Mouse (Mus musculus) hindbrain, embryonic 11.5 days (tissue): ENCODE measurements at regions not wholly inside any gene's neighbourhood (a gene's known extent, or its start where the extent isn't known, plus 50 kb on each side); places are given as distances from the start of the nearest gene placed in this dataset.

Source experiments
- ATAC-seq: fragments of 200-750 bp; cut with Nextera tagmentation; 2 replicates; pipeline ENCODE4 v1.8.0; 2017; ENCODE audit warnings: mild to moderate bottlenecking, moderate TSS enrichment, moderate library complexity; ENCODE audit not compliant: low FRiP score
- DNase-seq: peaks from one replicate; pipeline ENCODE4 v3.0.0-alpha.2; 2015; ENCODE audit warnings: low spot score
- H3K27ac ChIP-seq: fragments of 300-500 bp; sonication (generic); 2 replicates; pipeline ENCODE4 v1.5.1; 2014; ENCODE audit warnings: mild to moderate bottlenecking, low read depth, low read length
- H3K27me3 ChIP-seq: fragments of 300-500 bp; sonication (generic); 2 replicates; pipeline ENCODE4 v1.6.1; 2014; ENCODE audit warnings: mild to moderate bottlenecking, low read length, moderate library complexity, mixed read lengths; ENCODE audit not compliant: control insufficient read depth, insufficient read depth
- H3K36me3 ChIP-seq: fragments of 300-500 bp; sonication (generic); 2 replicates; pipeline ENCODE4 v1.6.1; 2014; ENCODE audit warnings: mild to moderate bottlenecking, low read length, moderate library complexity, mixed read lengths; ENCODE audit not compliant: control insufficient read depth, insufficient read depth
- H3K4me1 ChIP-seq: fragments of 300-500 bp; sonication (generic); replicated peaks from 2 replicates; pipeline ENCODE4 v1.6.1; 2014; ENCODE audit warnings: low read length, mixed read lengths; ENCODE audit not compliant: control insufficient read depth, insufficient read depth
- H3K4me2 ChIP-seq: fragments of 300-500 bp; sonication (generic); replicated peaks from 2 replicates; pipeline ENCODE4 v1.6.1; 2014; ENCODE audit warnings: mild to moderate bottlenecking, low read depth, low read length
- H3K4me3 ChIP-seq: fragments of 300-500 bp; sonication (generic); 2 replicates; pipeline ENCODE4 v1.5.1; 2014; ENCODE audit warnings: low read depth, low read length
- H3K9ac ChIP-seq: fragments of 300-500 bp; sonication (generic); 2 replicates; pipeline ENCODE4 v1.6.1; 2014; ENCODE audit warnings: low read depth, low read length
- H3K9me3 ChIP-seq: fragments of 300-500 bp; sonication (generic); 2 replicates; pipeline ENCODE4 v1.6.1; 2016; ENCODE audit warnings: low read length; ENCODE audit not compliant: control insufficient read depth
- WGBS: fragments of 180-500 bp; shearing (Covaris S2); extraction: QIAGEN DNeasy Blood & Tissue Kit; methylation state at CpG from one replicate; pipeline ENCODE4 v1.1.7; 2014; 5-methylcytosine and 5-hydroxymethylcytosine counted together

DNA sequence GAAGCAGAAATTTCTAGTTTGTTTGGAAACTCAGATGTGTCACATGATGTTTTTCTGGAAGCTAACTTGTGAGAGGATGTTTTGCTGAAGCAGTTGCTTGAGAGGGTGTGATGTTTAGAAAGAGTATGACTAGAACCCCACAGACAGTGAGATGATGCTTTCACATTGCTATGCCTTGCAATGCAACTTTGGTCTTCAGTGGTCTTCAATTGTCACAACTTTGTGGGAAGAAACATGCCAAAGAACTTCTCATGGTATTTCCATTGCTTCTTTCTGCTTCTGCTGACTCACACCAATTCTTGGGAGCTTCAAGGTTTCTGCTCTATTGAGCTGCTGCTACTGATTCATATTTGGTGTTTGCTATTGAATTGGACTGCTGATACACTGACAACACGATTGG lies 365.3 kb upstream of the Tmem229a start:
- 76% methylated on average over 1 of the region's 1 CpGs for WGBS
- H3K4me2 ChIP-seq = no peak overlapping the region
- ATAC-seq = no peak

GRCm38 (mm10) chr6:25320291-25320844 lies 364.3 kb upstream of the Tmem229a start:
- WGBS = 89% methylated on average over 6 of the region's 6 CpGs
- ATAC-seq = no peak
- Histone ChIP-seq H3K27ac (no peak overlapping the region), H3K9ac (no peak overlapping the region), H3K4me1 (no peaks in the 10 kb centered on the region), H3K27me3 (no peaks in the 10 kb centered on the region), H3K9me3 (no peaks in the 10 kb centered on the region), H3K4me2 (no peak overlapping the region), H3K4me3 (no peak overlapping the region), H3K36me3 (no peaks in the 10 kb centered on the region)
- no peak for DNase-seq

More for the DNA sequence above, 365.3 kb upstream of the Tmem229a start:
- Histone ChIP-seq H3K9ac (no peak overlapping the region), H3K4me1 (no peaks in the 10 kb centered on the region), H3K36me3 (no peaks in the 10 kb centered on the region), H3K27me3 (no peaks in the 10 kb centered on the region), H3K9me3 (no peaks in the 10 kb centered on the region), H3K27ac (no peak overlapping the region), H3K4me3 (no peak overlapping the region)
- DNase-seq = no peak

DNA sequence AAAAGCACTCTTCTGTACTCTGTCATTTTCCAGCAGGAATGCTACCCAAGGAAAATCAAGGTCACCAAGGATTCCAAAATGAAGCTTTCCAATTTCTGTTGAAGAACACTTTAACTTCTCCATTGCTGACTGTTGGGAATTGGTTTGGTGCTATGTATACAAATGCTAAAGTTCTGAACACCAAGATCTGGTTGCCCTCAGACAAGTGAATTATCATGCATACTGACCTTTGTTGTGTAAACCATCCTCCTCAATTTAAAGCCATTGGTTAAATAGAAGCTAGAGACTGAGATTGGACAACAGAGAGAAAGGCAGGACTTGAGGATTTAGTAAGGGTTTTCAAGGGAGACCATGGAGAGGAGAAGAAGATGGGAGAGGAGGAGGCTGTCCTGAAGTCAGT lies 351.4 kb upstream of the Tmem229a start:
- Histone ChIP-seq H3K27me3 (no peaks in the 10 kb centered on the region), H3K9ac (no peak overlapping the region), H3K4me3 (no peak overlapping the region), H3K27ac (no peak overlapping the region), H3K4me1 (no peaks in the 10 kb centered on the region), H3K36me3 (no peaks in the 10 kb centered on the region), H3K4me2 (no peak overlapping the region), H3K9me3 (no peaks in the 10 kb centered on the region)
- ATAC-seq (no peak), DNase-seq (no peak)

DNA sequence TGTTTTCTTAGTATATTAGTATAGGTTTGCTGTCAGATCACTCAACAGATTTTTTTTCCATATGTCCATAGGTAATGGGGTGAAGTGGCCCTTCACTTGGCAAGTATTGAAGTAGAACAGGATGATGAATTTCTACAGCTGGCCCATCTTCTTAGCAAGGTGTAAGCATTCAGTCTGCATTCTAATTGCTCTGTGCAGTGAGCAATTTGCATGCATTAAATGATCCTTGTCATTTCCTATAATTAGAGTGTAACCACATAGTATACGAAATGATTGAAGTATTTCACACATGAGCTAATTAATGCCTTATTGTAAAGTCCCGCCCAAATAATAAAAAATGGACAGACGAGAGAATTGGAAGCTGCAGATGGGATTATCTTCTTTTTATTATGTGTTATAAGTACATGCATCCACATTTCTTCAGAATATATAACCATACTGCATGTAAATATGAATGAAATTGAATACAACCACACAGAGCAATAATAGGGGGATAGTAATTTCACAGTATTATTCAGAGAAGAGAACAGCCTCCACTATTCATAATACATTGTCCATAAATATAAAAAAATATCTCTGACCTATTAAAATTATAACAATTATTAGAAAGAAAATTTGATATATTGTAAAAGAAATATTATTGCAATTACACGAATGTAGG lies 348.9 kb upstream of the Tmem229a start:
- Histone ChIP-seq H3K9me3 (no peaks in the 10 kb centered on the region), H3K27ac (no peak overlapping the region), H3K4me1 (no peaks in the 10 kb centered on the region), H3K36me3 (no peaks in the 10 kb centered on the region), H3K4me2 (no peak overlapping the region), H3K27me3 (no peaks in the 10 kb centered on the region), H3K9ac (no peak overlapping the region), H3K4me3 (no peak overlapping the region)
- no peak for DNase-seq
- 86% methylated on average over 4 of the region's 4 CpGs for WGBS
- ATAC-seq = no peak

DNA sequence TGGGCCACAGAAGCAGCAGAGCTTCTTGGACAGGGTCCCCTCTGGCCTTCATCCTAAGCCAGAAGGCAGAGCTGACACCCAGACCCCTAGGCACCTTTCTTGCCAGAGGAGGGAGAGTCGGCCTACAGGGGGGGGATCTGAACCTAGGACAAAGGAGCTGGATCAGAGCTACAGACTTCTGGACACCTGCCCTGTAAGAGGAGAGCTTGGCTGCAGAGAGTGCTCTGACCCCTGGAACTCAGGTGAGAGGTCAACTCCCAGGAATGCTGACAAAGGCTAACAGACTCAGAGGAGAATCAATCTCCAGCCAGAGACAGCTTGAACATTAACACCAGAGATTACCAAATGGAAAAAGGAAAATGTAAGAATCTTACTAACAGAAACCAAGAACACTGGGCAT lies 335.5 kb upstream of the Tmem229a start:
- whole genome bisulfite sequencing = 90% methylated on average over 1 of the region's 1 CpGs
- Histone ChIP-seq H3K4me1 (no peaks in the 10 kb centered on the region), H3K27me3 (no peaks in the 10 kb centered on the region), H3K9ac (no peak overlapping the region), H3K9me3 (no peaks in the 10 kb centered on the region), H3K4me3 (no peak overlapping the region), H3K36me3 (no peaks in the 10 kb centered on the region), H3K4me2 (no peak overlapping the region), H3K27ac (no peak overlapping the region)
- DNase-seq (no peak), ATAC-seq (no peak)

DNA sequence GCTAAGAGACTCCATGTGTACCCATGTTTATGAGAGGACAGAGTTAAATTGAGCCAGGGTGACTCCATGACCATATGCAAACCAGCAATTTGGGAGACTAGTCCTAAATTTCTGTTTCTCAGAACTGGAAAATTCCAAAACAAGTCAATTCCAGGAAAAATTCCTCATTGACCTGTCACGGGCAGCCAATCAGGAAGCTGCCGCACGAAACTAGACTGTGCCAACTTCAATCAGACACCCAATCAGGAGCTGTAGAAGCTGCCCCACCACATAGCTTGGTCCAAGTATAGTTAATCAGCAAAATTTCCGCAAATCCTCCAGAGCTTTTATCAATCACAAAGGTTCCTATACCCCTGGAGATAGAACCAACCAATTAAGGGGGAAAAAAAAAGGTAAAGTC lies 331.5 kb upstream of the Tmem229a start:
- ATAC-seq (no peak), DNase-seq (no peak)
- Histone ChIP-seq H3K27ac (no peak overlapping the region), H3K36me3 (no peaks in the 10 kb centered on the region), H3K4me3 (no peak overlapping the region), H3K27me3 (no peaks in the 10 kb centered on the region), H3K9me3 (no peaks in the 10 kb centered on the region), H3K4me2 (no peak overlapping the region), H3K9ac (no peak overlapping the region), H3K4me1 (no peaks in the 10 kb centered on the region)
- WGBS = 91% methylated on average over 4 of the region's 4 CpGs

- H3K4me3 ChIP-seq = no peak overlapping the region
- no peak for DNase-seq
- no peaks in the 10 kb centered on the region for H3K36me3 ChIP-seq
- H3K9me3 ChIP-seq = no peaks in the 10 kb centered on the region
- no peaks in the 10 kb centered on the region for H3K27me3 ChIP-seq
- no peak for ATAC-seq
- no peak overlapping the region for H3K9ac ChIP-seq
- H3K4me1 ChIP-seq = no peaks in the 10 kb centered on the region
- no peak overlapping the region for H3K27ac ChIP-seq
- H3K4me2 ChIP-seq = no peak overlapping the region
- 93% methylated on average over 6 of the region's 6 CpGs for WGBS
Observed at GRCm38 (mm10) chr6:25286313-25286712, 330.2 kb upstream of the Tmem229a start.

GRCm38 (mm10) chr6:25278509-25278908 lies 322.4 kb upstream of the Tmem229a start:
- Histone ChIP-seq H3K4me1 (no peaks in the 10 kb centered on the region), H3K4me2 (no peak overlapping the region), H3K27ac (no peak overlapping the region), H3K36me3 (no peaks in the 10 kb centered on the region), H3K27me3 (no peaks in the 10 kb centered on the region), H3K9ac (no peak overlapping the region), H3K4me3 (no peak overlapping the region), H3K9me3 (no peaks in the 10 kb centered on the region)
- WGBS = 12% methylated on average over 1 of the region's 1 CpGs
- ATAC-seq (peak; percentile 89), DNase-seq (peak; percentile 18)

DNA sequence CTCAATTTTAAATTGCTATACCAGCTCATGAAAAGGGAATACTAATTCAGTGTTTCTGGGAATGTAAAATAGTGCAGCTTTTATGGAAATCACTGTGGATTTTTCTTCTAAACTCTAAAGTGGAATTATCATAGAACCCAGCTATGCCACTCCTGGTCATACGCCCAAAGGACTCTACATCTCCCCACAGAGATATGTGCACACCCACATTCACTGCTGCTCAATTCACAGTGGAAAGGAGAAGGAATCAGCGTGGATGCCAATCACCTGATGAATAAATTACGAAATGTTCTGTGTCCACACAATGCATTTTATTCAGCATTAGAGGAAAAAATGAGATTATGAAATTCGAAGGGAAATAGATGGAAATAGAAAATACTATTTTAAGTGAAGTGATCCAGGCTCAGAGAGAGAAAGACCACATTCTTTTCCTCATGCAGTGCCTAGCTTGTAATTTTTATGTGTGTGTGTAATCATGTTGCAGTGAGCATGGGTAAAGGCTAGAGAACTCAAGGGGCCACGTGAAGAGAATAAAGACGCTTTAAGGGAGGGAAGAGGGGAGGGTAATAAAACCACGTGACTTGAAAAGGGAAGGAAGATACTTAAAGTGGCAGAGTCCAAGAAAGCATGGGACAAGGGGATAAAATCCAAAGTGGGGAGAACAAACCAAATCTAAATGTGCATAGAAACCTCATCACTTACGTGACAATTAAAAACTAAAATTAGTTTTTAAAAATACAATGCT lies 321.8 kb upstream of the Tmem229a start:
- Histone ChIP-seq H3K27me3 (no peaks in the 10 kb centered on the region), H3K9me3 (no peaks in the 10 kb centered on the region), H3K4me2 (no peak overlapping the region), H3K36me3 (no peaks in the 10 kb centered on the region), H3K4me3 (no peak overlapping the region), H3K27ac (no peak overlapping the region), H3K9ac (no peak overlapping the region), H3K4me1 (no peaks in the 10 kb centered on the region)
- ATAC-seq (peak; percentile 83), DNase-seq (peak; percentile 21)
- WGBS = 53% methylated on average over 8 of the region's 8 CpGs
